ENCODE assay signal across 25 mouse cellular contexts in the genomic region with DNA sequence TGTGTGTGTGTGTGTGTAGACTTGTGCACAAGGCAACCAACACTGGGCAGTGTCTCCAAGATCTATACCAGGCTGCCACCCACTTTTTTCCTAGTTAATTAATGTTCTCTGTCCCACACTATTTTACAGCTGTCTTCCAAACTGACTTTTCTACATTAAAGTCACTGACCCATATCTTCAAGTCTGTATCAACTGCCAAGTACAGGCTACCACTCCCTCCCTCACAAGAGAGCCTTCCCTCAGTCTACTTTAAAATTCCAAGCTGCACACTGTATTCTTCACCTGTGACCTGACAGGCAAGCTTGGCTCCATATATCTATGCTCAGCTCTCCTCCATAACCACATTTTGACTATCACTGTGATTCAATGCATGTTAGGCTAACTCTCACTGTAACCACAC.
"Had no signal": no experiment of that assay in that cellular context is flagged by ENCODE, and none has a peak within 500 bp of the region (broad histone marks: within the 10 kb centered on the region; RNA-seq: fewer than 3 reads in every experiment).

No protein-coding gene starts in this region.

- H3K27ac ChIP-seq: gastrocnemius, adult 2 months; heart, embryonic 10.5 days; hindbrain, embryonic 10.5 days; hindbrain, embryonic 12.5 days; hindbrain, embryonic 14.5 days; intestine, embryonic 15.5 days; layer of hippocampus, adult 2 months; left cerebral cortex, adult 2 months; limb, embryonic 10.5 days; limb, embryonic 12.5 days; liver, embryonic 13.5 days; liver, embryonic 15.5 days had no signal

- H3K4me1 ChIP-seq: heart, embryonic 10.5 days; hindbrain, embryonic 10.5 days; hindbrain, embryonic 12.5 days; intestine, embryonic 15.5 days; limb, embryonic 10.5 days had no signal

- H3K4me2 ChIP-seq: heart, embryonic 12.5 days; hindbrain, embryonic 12.5 days; hindbrain, embryonic 14.5 days; intestine, embryonic 15.5 days; limb, embryonic 12.5 days; liver, embryonic 11.5 days; liver, embryonic 13.5 days; liver, embryonic 15.5 days had no signal

- H3K27me3 ChIP-seq: heart, embryonic 12.5 days; hindbrain, embryonic 12.5 days; intestine, embryonic 15.5 days; limb, embryonic 12.5 days; liver, embryonic 13.5 days; liver, embryonic 15.5 days had no signal

- H3K4me3 ChIP-seq: gastrocnemius, adult 2 months; heart, embryonic 10.5 days; heart, embryonic 12.5 days; hindbrain, embryonic 10.5 days; hindbrain, embryonic 12.5 days; intestine, embryonic 15.5 days; layer of hippocampus, adult 2 months; left cerebral cortex, adult 2 months; limb, embryonic 10.5 days; limb, embryonic 12.5 days; liver, embryonic 13.5 days; liver, embryonic 15.5 days had no signal

- H3K9me3 ChIP-seq: heart, embryonic 10.5 days; heart, embryonic 12.5 days; hindbrain, embryonic 10.5 days; hindbrain, embryonic 12.5 days; intestine, embryonic 15.5 days; limb, embryonic 10.5 days; limb, embryonic 12.5 days; liver, embryonic 13.5 days; liver, embryonic 15.5 days had no signal

- H3K9ac ChIP-seq: heart, embryonic 12.5 days; hindbrain, embryonic 12.5 days; hindbrain, embryonic 14.5 days; intestine, embryonic 15.5 days; limb, embryonic 12.5 days; liver, embryonic 13.5 days; liver, embryonic 15.5 days had no signal

- DNase-seq: gastrocnemius, adult 2 months; gastrocnemius, postnatal 10 days; gastrocnemius, postnatal 25 days; heart, adult 18-20 months; heart, postnatal 10 days; heart, postnatal 4 days; kidney, postnatal 14 days; liver; liver, embryonic 13.5 days had no signal

- ATAC-seq: forebrain, embryonic 16.5 days; hindbrain, embryonic 16.5 days; inflammation-experienced regulatory T-cells, adult 6 months; intestine, embryonic 15.5 days; intestine, postnatal 0 days had no signal
